Mouse (Mus musculus) embryonic stem cell, embryonic (primary cell): ENCODE measurements around the gene Csnk1g1.

Source experiments
- CTCF ChIA-PET, 4 experiments: fragments of 300-600 bp in 2 of 4; fragments of 350-600 bp in 2 of 4; sonication (Branson Sonifier 250); formaldehyde crosslinking; loops; one replicate each; lab custom pipeline; 2022; ENCODE audit warnings: inconsistent platforms in 2 of 4; lab: Charles Lee
- POLR2A ChIA-PET, 4 experiments: fragments of 300-600 bp in 2 of 4; fragments of 350-600 bp in 2 of 4; sonication (Branson Sonifier 250); formaldehyde crosslinking; loops; one replicate each; lab custom pipeline; 2022; ENCODE audit warnings: antibody characterized with exemption in 4 of 4, inconsistent platforms in 1 of 4; lab: Charles Lee

Gene Csnk1g1

DNA sequence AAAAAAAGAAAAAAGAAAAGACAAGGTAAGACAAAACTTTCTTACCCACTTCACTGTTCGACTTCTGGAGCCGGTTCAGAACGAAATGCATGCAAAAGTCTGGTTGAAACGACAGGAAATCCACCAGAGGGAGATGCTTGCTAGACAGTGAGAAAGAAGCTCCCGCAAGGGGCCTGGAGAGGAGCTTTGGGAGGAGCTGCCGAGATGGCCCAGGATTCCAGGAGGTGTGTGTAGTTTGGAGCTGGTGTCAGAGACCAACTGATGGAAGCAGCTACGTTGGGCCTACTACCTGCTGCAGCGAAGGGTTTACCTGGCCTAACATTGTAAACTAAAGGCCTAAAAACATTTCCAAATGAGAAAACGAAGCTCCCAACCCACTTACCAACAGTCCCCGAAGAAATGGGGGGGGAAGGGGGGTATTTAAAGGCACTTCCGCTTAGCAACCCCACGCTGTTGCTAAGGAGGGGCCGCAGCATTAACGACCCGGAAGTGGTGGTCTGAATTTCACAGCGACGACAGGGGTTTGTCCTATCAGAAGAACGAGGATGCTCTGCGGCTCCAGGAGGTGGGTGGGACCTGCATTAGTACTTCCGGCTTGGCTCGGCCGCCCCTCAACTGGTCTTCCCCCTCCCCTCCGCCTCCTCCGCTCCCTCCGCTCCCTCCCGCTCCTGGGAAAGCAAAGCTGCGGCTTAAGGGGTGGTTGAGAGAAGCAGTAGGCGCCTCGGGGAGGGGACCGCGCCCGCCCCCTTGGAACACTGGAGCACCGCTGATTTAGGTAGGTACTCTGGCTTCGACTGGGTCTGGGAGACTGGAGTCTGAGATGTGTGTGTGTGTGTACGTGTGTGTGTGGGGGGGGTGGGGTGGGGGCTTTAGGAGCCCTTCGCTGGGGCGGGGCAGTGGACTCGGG, at the start of gene Csnk1g1, which contains the start of gene Trip4:
Gene Csnk1g1, plus strand, starts transcription at position 531 of the 907 bp plus-strand sequence.
Gene Trip4, minus strand, starts transcription at position 401 of the 907 bp plus-strand sequence.
- ChIA-PET POLR2A (interaction anchor here (0.5 to 3.7 kb wide), 39 partner anchors 10 to 1065 kb away, joined by 3 to 19 read pairs (median 4); partner anchors contain the start of genes Zfp609 (in 3 of the 4), Mtfmt (in 1 of the 4) and Pclaf (in 1 of the 4)), CTCF (interaction anchor here (0.5 to 1.5 kb wide), 23 partner anchors 8 to 1030 kb away, joined by 3 to 5 read pairs (median 3); partner anchors contain the start of genes Fbxl22 (in 1 of the 4) and Zfp609 (in 1 of the 4))

DNA sequence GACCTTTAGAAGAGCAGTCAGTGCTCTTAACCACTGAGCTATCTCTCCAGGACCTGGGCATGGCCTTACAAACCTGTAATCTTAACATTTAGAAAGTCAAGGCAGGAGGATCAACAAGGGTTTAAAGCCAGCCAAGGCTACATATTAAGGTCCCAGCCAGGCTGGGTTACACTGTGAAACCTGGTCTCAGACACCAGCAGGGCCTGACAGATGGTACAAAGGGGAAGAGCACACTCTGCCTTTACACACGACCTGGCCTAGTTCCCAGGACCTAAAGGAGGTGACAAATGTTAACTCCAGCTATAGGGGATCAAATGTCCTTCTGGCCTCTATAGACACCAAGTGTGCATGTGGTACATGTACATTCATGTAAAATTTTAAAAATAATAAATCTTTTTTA, 49.1 kb upstream of the Csnk1g1 start:
- POLR2A ChIA-PET: interaction anchor here in 2 of 4 experiments (0.6 to 0.7 kb wide), 3 partner anchors 91 to 424 kb away, joined by 3 to 4 read pairs (median 3); partner anchors contain the start of gene Mtfmt (in 1 of the 2)
- CTCF ChIA-PET: interaction anchor here in 2 of 4 experiments (0.7 kb wide), 2 partner anchors 102 to 279 kb away, joined by 3 to 9 read pairs; no protein-coding TSS in a partner anchor

DNA sequence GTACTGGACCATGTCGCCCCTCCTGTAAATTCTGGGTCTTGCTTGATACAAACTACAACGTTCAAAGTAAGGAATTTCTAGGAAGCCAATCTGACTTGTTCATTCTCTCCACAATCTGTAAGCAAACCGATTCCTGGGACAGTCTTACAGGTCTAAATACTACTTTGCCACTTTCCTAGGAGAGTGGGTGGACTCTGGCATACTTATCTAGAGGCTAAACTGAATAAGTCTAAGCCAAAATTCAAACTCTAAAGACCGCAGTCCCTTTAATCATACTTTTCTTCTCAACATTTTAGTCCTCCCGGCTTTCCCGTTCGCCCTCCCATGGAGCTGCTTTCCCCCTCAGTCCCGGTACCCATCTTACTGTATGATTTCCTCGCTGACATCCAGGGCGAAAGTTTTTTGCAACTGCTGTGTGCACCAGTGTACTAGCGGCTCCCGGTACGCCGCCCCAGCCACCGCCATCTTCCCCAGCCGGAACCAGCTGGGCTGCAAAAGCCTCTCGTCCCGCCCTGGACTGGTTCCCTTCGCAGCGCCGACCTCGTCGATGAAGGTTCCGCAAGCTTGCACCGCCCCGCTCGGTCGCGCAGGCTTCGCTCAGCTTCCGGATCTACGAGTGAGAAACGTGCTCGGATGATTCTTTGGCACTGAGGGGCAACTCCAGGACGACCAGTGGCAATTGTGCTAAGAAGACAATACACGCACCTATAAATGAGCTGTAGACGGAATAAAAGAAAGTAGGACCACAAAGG, 24.0 kb upstream of the Csnk1g1 start:
- POLR2A ChIA-PET: interaction anchor here in 3 of 4 experiments (0.6 to 2.5 kb wide), 30 partner anchors 8 to 298 kb away, joined by 3 to 15 read pairs (median 4); partner anchors contain the start of genes Csnk1g1 (in 3 of the 3), Trip4 (in 3 of the 3), Zfp609 (in 2 of the 3) and Ciao2a (in 1 of the 3)

DNA sequence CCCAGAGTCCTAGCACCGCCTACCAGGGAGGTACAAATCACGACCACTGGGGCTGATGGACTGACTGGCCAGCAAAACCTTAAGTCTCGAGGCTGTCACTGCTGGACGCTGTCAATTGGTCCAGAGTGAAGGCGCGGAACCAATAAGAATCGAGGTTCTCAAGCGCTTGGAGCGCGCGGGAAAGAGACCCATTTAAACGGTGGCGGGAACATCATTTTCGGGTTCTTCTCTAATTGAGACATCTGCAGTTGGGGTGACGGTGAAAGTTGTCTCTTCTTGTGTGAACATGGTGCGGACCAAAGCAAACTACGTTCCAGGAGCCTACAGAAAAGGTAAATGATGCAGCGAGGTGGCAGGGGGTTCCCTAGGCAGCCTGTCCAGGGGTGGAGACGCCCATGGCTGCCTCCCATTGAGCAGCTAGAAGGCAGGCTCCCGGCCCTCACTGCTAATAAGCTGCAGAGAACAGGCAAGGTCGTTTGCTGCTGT, 18.5 kb upstream of the Csnk1g1 start, which contains the start of gene Pclaf:
Gene Pclaf, plus strand, starts transcription at position 95 of the 486 bp plus-strand sequence.
- CTCF ChIA-PET: no interaction called here
- POLR2A ChIA-PET: interaction anchor here in 2 of 4 experiments (0.5 to 1.6 kb wide), 5 partner anchors 17 to 235 kb away, joined by 3 read pairs; partner anchors contain the start of genes Csnk1g1 (in 1 of the 2) and Trip4 (in 1 of the 2)

More for the DNA sequence above, 24.0 kb upstream of the Csnk1g1 start:
- CTCF ChIA-PET: interaction anchor here in 3 of 4 experiments (0.6 to 1.8 kb wide), 6 partner anchors 10 to 286 kb away, joined by 3 to 9 read pairs (median 4); partner anchors contain the start of genes Csnk1g1 (in 1 of the 3) and Trip4 (in 1 of the 3)

DNA sequence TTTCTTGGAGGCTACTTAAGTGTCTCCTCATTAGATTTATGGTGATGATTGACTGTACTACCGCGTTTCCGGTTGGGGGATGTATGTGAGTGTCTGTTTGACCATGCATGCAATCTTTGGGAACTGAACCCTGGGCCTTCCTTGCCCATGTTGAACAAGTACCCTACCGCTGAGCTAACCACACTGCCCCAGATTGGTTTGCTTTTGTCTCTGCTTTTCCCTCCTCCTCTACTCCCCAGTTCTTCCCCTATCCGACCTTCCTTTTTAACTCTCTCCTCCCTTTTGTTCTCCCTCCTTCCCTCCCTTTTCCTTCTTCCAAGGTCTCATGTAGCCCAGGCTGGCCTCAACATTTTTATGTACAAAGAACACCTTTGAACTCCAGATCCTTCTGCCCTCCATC, 17.6 kb upstream of the Csnk1g1 start:
- ChIA-PET POLR2A (interaction anchor here in 2 of 4 experiments (1.0 to 1.6 kb wide), 5 partner anchors 17 to 234 kb away, joined by 3 to 6 read pairs (median 3); partner anchors contain the start of genes Csnk1g1 (in 1 of the 2) and Trip4 (in 1 of the 2)), CTCF (no interaction called here)

DNA sequence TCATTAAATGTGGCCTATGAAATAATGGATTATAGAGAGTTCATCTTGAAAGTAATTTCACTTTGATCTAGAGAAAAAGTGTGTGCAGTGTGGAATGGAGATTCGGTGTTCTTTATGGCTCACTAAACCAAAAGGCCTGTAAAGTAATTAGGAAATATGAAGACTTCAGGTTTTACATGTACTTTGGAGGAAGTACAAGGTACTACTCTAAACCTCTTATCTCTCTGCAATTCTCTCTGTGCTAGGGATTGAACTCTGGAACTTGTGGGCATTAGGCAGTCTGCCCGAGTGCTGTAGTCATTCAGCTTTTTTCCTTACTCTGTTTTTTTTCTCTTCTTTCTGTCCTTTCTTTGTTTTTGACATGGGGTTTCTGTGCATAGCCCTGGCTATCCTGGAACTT, 11.7 kb upstream of the Csnk1g1 start:
- POLR2A ChIA-PET: interaction anchor here in 2 of 4 experiments (0.8 to 3.3 kb wide), 5 partner anchors 11 to 23 kb away, joined by 3 to 19 read pairs (median 7); partner anchors contain the start of genes Csnk1g1 (in 2 of the 2) and Trip4 (in 2 of the 2)
- CTCF ChIA-PET: interaction anchor here in 1 of 4 experiments (1.0 kb wide), 1 partner anchor 12 kb away, joined by 4 read pairs; the partner anchor contains the start of genes Csnk1g1 and Trip4

DNA sequence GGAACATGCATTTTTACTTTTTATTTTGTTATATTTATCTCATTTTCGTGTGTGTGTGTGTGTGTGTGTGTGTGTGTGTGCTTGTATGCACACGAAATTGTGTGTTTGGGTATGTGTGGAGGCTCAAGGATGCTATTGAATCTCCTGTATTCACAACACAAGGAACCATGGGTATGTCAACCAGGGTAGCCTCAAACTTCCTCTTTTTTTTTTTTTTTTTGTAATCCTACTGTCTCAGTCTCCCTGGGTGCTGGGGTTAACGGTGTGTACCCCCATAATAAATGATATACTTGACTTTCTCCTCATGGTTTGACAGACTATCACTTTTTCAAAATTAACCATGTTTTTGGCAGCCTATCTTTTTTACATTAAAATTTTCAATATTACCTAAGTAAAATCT, 5.8 kb upstream of the Csnk1g1 start:
- ChIA-PET CTCF (no interaction called here), POLR2A (no interaction called here)

DNA sequence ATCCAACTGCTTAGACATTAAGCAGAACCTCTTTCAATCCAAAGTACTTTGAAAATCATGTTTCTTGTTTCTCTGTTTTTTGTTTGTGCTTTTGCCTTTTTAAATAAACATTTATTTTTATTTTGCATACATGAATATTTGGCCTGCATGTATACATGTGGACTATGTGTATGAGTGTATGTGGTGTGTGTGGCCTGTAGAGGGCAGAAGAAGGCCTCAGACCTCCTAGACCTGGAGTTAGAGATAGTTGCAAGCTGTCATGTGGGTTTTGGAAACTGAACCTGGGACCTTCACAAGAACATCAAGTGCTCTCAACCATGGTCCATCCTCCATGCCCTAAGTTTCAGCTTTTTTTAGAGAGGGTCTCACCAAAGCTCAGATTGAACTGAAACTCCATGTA, 5.3 kb upstream of the Csnk1g1 start:
- ChIA-PET CTCF (interaction anchor here in 2 of 4 experiments (0.6 to 0.9 kb wide), 2 partner anchors 16 to 38 kb away, joined by 3 read pairs; no protein-coding TSS in a partner anchor), POLR2A (no interaction called here)

DNA sequence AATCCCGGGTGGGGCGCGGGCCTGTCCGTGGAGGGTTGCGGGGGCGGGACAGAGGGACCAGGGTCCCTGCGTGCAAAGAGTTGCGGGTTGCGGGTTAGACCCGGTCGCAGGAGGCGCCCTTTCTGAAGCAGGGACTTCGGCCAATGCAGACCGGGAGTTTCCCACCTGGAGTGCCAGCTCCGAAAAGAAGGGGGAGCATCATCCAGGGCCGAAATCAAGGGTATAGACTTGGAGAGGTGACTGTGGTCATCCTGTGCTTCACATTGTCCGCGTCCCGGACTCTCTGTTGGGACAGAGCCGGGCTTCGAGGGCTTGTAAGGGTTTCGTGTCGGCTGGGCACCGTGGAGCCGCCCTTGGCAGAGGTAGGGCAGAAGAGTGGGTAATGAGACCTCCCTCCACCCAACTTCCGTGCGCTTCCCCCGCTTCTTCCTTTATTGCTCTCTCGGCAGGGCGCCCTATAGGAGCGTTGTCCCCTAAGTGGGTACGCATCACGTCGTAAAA, 627 bp downstream of the Csnk1g1 start:
- POLR2A ChIA-PET: interaction anchor here (0.5 to 3.7 kb wide), 20 partner anchors 10 to 303 kb away, joined by 3 to 19 read pairs (median 4); partner anchors contain the start of genes Zfp609 (in 2 of the 4) and Pclaf (in 1 of the 4)

DNA sequence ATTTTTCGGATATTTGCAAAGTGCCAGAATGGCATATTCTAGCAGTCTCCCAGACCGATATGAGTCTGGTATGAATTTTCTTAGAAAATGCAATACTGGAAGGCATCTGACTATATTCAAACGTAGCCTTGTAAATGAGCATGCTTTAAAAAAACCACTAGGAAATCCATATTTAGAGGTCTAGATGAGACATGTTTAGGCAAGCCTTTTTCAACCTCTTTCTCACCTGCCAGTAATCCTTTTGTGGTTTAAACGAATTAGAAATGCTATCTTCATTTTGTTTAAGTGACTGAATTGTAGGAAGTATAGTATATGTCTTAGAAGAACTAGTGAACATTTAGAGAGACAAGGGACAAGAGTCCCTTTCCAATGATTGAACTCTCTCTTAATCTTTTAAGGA, 1.1 kb downstream of the Csnk1g1 start:
- ChIA-PET CTCF (interaction anchor here in 3 of 4 experiments (0.7 to 1.5 kb wide), 4 partner anchors 12 to 604 kb away, joined by 3 read pairs; partner anchors contain the start of genes Fbxl22 (in 1 of the 3) and Zfp609 (in 1 of the 3)), POLR2A (interaction anchor here in 3 of 4 experiments (1.0 to 3.7 kb wide), 5 partner anchors 10 to 131 kb away, joined by 4 to 19 read pairs (median 5); partner anchors contain the start of gene Zfp609 (in 1 of the 3))

More for the DNA sequence above, 627 bp downstream of the Csnk1g1 start:
- CTCF ChIA-PET: interaction anchor here in 3 of 4 experiments (0.6 to 1.5 kb wide), 8 partner anchors 11 to 605 kb away, joined by 3 read pairs; partner anchors contain the start of genes Fbxl22 (in 1 of the 3) and Zfp609 (in 1 of the 3)

DNA sequence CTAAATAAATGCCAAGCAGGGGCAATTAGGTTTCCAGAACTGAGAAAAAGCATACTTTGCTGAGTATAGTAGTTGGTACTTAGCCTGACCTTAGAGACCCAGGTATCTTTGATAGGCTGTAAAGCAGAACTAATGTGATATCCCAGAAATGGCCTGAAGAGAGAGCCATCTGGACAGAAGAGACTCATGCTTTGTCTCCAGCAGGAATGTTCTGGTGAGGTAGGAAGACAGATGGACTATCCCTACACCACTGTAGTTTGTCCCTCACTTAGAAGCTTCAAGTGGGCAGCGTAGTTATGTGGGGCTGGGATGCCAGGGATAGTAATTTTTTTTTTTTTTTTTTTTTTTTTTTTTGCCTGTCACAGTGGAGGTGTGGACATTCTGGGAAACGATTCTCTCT, 5.3 kb downstream of the Csnk1g1 start:
- ChIA-PET CTCF (interaction anchor here in 1 of 4 experiments (0.7 kb wide), 1 partner anchor 601 kb away, joined by 4 read pairs; no protein-coding TSS in a partner anchor), POLR2A (interaction anchor here in 2 of 4 experiments (0.6 to 0.7 kb wide), 4 partner anchors 23 to 311 kb away, joined by 3 to 14 read pairs (median 3); no protein-coding TSS in a partner anchor)

DNA sequence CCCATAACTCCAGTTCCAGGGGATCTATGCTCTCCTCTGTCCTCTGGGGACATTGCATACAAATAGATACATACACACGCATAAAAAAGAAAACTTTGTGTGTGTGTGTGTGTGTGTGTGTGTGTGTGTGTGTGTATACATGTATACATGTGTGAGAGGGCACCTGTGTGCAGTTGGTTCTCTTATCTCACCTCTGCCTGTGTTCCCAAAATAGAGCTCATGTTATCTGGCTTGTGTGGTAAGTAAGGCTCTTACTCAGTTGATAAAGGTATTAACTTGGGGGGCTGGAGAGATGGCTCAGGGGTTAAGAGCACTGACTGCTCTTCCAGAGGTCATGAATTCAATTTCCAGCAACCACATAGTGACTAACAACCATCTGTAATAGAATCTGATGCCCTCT, 8.3 kb downstream of the Csnk1g1 start:
- CTCF ChIA-PET: no interaction called here
- POLR2A ChIA-PET: interaction anchor here in 1 of 4 experiments (0.6 kb wide), 1 partner anchor 577 kb away, joined by 4 read pairs; no protein-coding TSS in a partner anchor

DNA sequence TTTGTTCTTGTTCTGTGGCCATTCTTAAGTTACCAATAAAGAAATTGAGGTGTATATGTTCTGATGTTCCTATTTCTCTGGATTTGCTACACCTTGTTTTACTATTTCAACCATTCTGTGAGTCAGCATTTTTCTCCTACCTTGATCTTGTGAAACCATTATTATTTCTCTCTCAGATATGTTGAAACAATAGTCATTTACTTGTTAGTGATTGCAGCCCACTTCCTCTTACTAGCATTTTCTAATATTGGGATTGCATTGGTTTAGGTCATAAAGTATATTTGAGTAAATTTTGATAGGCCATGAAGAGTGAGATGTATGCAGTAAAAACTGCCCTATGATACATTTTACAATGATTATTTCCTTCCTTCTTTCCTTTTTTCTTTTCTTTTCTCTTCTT, 19.7 kb downstream of the Csnk1g1 start:
- CTCF ChIA-PET: no interaction called here

DNA sequence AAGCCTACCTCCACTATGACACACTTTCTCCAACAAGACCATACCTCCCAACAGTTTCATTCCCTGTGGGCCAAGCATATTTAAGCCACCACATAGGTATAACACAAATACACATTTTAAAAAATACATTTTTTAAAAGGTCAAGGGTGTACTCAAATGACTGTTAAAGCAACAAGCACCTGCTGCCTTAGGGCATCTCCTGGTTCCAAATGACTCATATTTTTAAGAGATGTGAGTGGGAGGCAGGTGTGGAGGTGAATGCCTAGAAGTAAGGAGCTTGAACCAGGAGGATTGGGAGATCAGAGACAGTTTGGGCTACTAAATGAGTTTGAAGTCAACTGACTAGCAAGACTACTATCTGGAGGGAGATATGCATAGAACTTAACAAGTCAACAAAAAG, 21.1 kb downstream of the Csnk1g1 start:
- CTCF ChIA-PET: no interaction called here
- POLR2A ChIA-PET: no interaction called here

More for the DNA sequence above, 19.7 kb downstream of the Csnk1g1 start:
- POLR2A ChIA-PET: interaction anchor here in 1 of 4 experiments (0.6 kb wide), 2 partner anchors 46 to 307 kb away, joined by 3 read pairs; no protein-coding TSS in a partner anchor

DNA sequence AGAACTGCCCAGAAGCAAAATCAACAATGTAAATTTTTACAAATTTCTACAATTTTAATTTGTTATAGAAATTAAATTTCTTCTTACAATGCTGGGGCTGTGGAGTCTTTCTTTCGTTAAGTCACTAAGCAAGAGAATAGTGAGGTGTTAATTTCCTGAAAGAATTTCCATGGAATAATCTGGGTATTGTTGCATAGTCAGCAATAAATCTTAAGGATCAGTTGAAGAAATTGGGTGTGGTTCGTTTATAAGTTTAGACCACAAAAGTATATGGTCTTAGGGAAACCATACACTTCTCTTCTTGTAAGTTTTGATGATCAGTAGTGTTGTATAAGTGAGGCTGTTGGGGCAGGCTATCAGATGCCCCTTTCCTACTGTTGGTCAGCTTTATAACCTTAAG, 28.8 kb downstream of the Csnk1g1 start:
- ChIA-PET CTCF (no interaction called here), POLR2A (no interaction called here)

DNA sequence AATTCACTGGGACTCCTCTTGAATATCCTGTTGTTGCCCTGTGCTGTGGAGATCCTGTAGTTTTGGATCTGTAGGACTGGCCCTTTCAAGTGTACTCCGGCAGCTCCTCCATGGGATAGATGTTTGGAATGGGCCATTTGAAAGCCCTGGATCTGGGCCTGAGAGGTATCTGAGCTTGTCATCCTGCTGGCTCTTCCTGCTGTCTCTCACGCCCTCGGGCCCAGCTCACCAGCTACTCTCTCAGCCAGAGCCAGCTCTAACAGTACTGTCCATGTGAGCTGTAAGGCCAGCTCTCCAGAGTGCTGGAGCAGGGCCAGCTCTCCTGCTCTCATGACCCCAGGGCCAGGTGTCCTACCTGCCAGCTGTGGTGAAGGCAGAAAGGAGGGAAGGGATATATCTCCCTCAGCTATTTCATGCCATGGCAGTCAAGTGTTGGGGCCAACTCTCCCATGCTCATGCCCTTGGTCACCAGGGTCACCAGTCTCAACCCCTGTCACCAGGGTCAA, 42.4 kb downstream of the Csnk1g1 start:
- ChIA-PET CTCF (interaction anchor here in 1 of 4 experiments (0.6 kb wide), 1 partner anchor 353 kb away, joined by 3 read pairs; no protein-coding TSS in a partner anchor), POLR2A (interaction anchor here in 2 of 4 experiments (0.6 to 1.7 kb wide), 6 partner anchors 8 to 92 kb away, joined by 3 to 5 read pairs (median 4); no protein-coding TSS in a partner anchor)
